Mouse (Mus musculus): Measurements from ENCODE around the gene Gria3. TPM values are rescaled to one million over a fixed set of nuclear protein-coding genes. Genes with fewer than 3 reads are reported as not detected.
A peak's percentile ranks its signal among the peaks of the same experiment; 100 is the strongest.

Gene Gria3
- 1 to 10 TPM; 3.9 to 6.6 TPM for total RNA-seq (2021)

- no peak for DNase-seq
Observed at GRCm38 (mm10) chrX:41400058-41400904, at the start of gene Gria3. Gene Gria3 (plus strand): TSS chrX:41400854.

GRCm38 (mm10) chrX:41387086-41387485, 13.6 kb upstream of the Gria3 start:
- DNase-seq, result no peak

GRCm38 (mm10) chrX:41389079-41389478, 11.6 kb upstream of the Gria3 start:
- DNase-seq, result no peak

GRCm38 (mm10) chrX:41398482-41398881, 2.2 kb upstream of the Gria3 start:
- no peak for DNase-seq

GRCm38 (mm10) chrX:41401186-41401585, 532 bp downstream of the Gria3 start:
- DNase-seq, result peak; percentile 4

GRCm38 (mm10) chrX:41401590-41402240, 1.1 kb downstream of the Gria3 start:
- DNase-seq, result peak; percentile 12

GRCm38 (mm10) chrX:41402656-41403055, 2.0 kb downstream of the Gria3 start:
- no peak for DNase-seq

- no peak for DNase-seq
Observed at GRCm38 (mm10) chrX:41406288-41406687, 5.6 kb downstream of the Gria3 start.

GRCm38 (mm10) chrX:41409791-41410190, 9.1 kb downstream of the Gria3 start:
- peak; percentile 35 for DNase-seq

GRCm38 (mm10) chrX:41425651-41426050, 25.0 kb downstream of the Gria3 start:
- DNase-seq, result no peak

- DNase-seq, result no peak
Observed at GRCm38 (mm10) chrX:41428011-41428410, 27.4 kb downstream of the Gria3 start.

GRCm38 (mm10) chrX:41435541-41435940, 34.9 kb downstream of the Gria3 start:
- no peak for DNase-seq

GRCm38 (mm10) chrX:41438841-41439240, 38.2 kb downstream of the Gria3 start:
- DNase-seq, result peak; percentile 9

- DNase-seq, result no peak
Observed at GRCm38 (mm10) chrX:41448876-41449275, 48.2 kb downstream of the Gria3 start.

- DNase-seq, result no peak
Observed at GRCm38 (mm10) chrX:41477486-41477885, 76.8 kb downstream of the Gria3 start.

- DNase-seq, result no peak
Observed at GRCm38 (mm10) chrX:41496528-41496927, 95.9 kb downstream of the Gria3 start.

GRCm38 (mm10) chrX:41505371-41505770, 104.7 kb downstream of the Gria3 start:
- DNase-seq, result no peak

- no peak for DNase-seq
Observed at GRCm38 (mm10) chrX:41507959-41508358, 107.3 kb downstream of the Gria3 start.

GRCm38 (mm10) chrX:41514982-41515381, 114.3 kb downstream of the Gria3 start:
- DNase-seq, result no peak

- no peak for DNase-seq
Observed at GRCm38 (mm10) chrX:41532511-41532910, 131.9 kb downstream of the Gria3 start.

GRCm38 (mm10) chrX:41535886-41536285, 135.2 kb downstream of the Gria3 start:
- no peak for DNase-seq

GRCm38 (mm10) chrX:41562296-41563060, 161.8 kb downstream of the Gria3 start:
- no peak for DNase-seq

GRCm38 (mm10) chrX:41564898-41565297, 164.2 kb downstream of the Gria3 start:
- no peak for DNase-seq
